Mouse (Mus musculus): ENCODE results near the gene Wwp2. TPM values are rescaled to one million over a fixed set of nuclear protein-coding genes. Genes with fewer than 3 reads are reported as not detected.

Wwp2 gene
- polyA plus RNA-seq, 1 experiment from 2014 or later: 49.3 TPM

DNA sequence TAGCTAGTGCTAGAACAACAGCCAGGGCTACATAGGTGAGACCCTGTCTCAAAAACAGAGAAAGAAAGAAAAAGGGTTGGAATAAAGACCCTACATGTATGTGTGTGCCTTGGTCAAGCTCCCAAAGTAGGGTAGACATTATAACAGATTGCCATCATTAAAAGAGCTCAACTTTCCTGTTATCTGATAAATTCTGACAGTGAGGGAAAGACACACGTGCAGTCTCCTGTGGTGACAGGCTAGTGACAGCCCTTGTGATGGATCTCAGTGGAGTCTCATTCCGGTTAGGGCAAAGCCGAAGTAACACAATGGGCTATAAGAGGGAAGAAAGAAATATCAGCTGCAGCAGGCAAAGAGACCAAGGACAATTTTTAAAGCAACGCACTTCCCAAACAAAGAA, 32.1 kb upstream of the Wwp2 start:
- peaks cover 22% of the 10 kb centered on the region for H3K4me1 ChIP-seq (replicated peaks)
- H3K4me2 ChIP-seq: no peak overlapping the region
- ATAC-seq (ENCODE audit: low FRiP score): no peak
- H3K9ac ChIP-seq: no peak overlapping the region
- H3K9me3 ChIP-seq: no peaks in the 10 kb centered on the region
- 75% methylated on average over 4 of the region's 4 CpGs for WGBS
- H3K27ac ChIP-seq: no peak overlapping the region
- no peak overlapping the region for H3K4me3 ChIP-seq
- no peaks in the 10 kb centered on the region for H3K27me3 ChIP-seq
- peaks cover 11% of the 10 kb centered on the region for H3K36me3 ChIP-seq

DNA sequence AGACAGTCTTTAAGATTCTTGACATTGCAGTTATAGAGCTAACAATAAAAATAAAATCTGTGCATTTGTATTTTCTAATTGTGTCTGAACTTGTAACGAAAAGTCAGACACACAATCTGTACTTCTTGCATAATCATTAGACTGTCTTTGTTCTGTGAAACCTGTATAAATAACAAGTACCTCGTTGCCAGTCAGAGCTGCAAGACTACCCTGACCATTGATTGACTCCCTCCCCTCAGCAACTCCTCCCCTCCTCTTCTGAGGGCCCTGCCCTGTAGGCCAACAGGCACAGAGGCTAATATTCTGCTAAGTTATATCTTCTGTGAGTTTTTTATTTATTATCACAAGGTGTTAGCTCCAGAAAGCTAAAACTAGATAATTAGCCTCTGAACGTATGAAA, 30.2 kb upstream of the Wwp2 start:
- H3K4me3 ChIP-seq: no peak overlapping the region
- no peak for ATAC-seq (ENCODE audit: low FRiP score)
- H3K9me3 ChIP-seq: no peaks in the 10 kb centered on the region
- H3K9ac ChIP-seq: no peak overlapping the region
- no peaks in the 10 kb centered on the region for H3K27me3 ChIP-seq
- no peak overlapping the region for H3K27ac ChIP-seq
- H3K4me2 ChIP-seq: no peak overlapping the region
- peaks cover 22% of the 10 kb centered on the region for H3K4me1 ChIP-seq (replicated peaks)
- WGBS: 74% methylated on average over 3 of the region's 3 CpGs
- H3K36me3 ChIP-seq: peaks cover 30% of the 10 kb centered on the region

DNA sequence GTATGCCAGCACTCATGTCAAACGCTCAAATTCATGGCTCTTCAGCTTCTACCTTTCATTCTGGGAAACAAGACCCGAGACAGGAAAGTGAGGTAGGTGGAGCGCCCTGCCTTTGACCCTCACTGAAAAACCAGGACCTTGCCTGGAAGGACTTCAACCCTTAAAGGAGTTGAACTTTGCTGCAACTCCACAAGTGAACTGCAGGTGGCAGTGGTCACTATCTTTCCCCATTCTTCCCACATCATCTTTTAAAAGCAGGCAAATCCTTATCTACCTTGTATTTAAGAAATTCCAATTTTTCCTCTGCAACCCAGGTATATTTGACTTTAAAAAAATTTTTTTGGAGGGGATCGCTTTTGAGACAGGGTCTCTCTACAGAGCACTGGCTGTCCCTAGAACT, 24.8 kb upstream of the Wwp2 start:
- Histone ChIP-seq H3K4me1 (replicated peaks) (0 out of 2 replicates have a peak, but pooled peaks cover 7% of the 10 kb centered on the region), H3K4me2 (no peak overlapping the region), H3K27ac (no peak overlapping the region), H3K9ac (no peak overlapping the region), H3K4me3 (no peak overlapping the region), H3K27me3 (no peaks in the 10 kb centered on the region), H3K36me3 (peaks cover 83% of the 10 kb centered on the region), H3K9me3 (no peaks in the 10 kb centered on the region)
- WGBS: 72% methylated on average over 4 of the region's 4 CpGs
- ATAC-seq (ENCODE audit: low FRiP score): no peak

DNA sequence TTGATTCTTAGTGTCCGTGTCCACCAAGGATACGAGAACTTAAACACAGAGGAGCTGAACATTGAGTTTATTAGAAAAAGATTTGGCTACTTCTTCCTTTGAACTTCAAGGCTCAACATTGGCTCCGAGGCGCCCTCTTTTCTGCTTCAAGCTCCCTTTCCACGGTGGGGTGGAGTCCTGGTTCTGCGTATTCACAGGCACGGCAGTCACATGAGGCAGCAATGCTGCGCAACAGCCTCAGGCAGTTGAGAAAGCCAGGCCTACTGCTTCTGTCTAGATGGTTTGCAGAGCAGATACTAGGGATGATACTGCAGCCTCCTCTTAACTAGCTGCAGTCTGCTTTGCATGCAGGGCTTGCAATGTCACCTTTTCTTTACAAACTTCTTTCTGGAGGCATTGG, 23.6 kb upstream of the Wwp2 start:
- Histone ChIP-seq H3K9me3 (no peaks in the 10 kb centered on the region), H3K4me3 (no peak overlapping the region), H3K27me3 (no peaks in the 10 kb centered on the region), H3K4me1 (replicated peaks) (no peaks in the 10 kb centered on the region), H3K27ac (no peak overlapping the region), H3K9ac (no peak overlapping the region), H3K4me2 (no peak overlapping the region), H3K36me3 (peaks cover 86% of the 10 kb centered on the region)
- no peak for ATAC-seq (ENCODE audit: low FRiP score)
- WGBS: 95% methylated on average over 8 of the region's 8 CpGs

DNA sequence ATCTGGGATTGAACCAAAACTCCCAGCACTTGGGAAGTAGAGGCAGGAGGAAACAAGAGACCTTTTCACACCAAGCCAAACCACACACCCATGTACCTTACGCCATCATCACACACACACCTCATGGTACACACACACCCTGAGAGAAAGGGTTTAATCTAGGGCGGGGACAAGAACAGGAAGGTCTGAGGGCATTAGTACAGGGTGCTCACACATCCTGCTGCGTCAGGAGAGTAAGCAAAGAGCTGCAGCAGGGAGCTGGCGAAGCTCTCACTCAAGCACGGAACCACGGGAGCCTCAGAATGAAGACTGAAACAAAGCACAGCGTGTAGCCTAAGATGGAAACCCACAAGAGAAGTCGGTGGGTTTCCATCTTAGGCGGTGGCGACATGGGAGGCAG, 22.3 kb upstream of the Wwp2 start:
- Histone ChIP-seq H3K27ac (no peak overlapping the region), H3K4me1 (replicated peaks) (no peaks in the 10 kb centered on the region), H3K9ac (no peak overlapping the region), H3K4me3 (no peak overlapping the region), H3K27me3 (no peaks in the 10 kb centered on the region), H3K4me2 (no peak overlapping the region), H3K36me3 (peaks cover 98% of the 10 kb centered on the region), H3K9me3 (no peaks in the 10 kb centered on the region)
- ATAC-seq (ENCODE audit: low FRiP score): no peak
- WGBS: 89% methylated on average over 10 of the region's 10 CpGs

DNA sequence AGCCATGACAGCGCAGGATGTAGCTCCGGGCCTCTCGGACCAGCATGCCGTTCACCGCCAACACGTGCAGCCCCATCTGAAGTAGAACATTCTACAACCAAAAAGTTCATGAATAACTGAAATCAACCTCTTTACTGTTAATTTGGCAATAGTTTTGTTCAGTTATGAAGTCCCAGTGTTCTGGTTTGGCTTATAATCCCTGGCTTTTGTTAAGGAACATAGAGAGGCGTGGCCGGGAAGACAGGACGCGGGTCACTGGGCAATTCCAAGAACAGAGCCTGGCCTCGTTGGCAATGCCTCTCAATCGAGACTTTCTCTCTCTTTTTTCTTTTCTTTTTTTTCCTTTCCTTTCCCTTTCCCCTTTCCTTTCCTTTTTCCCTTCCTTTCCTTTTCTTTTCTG, 19.2 kb upstream of the Wwp2 start:
- no peak overlapping the region for H3K27ac ChIP-seq
- peaks cover 8% of the 10 kb centered on the region for H3K4me1 ChIP-seq (replicated peaks)
- H3K36me3 ChIP-seq: peaks cover 96% of the 10 kb centered on the region
- 85% methylated on average over 12 of the region's 12 CpGs for WGBS
- ATAC-seq (ENCODE audit: low FRiP score): no peak
- H3K4me2 ChIP-seq: no peak overlapping the region
- no peaks in the 10 kb centered on the region for H3K9me3 ChIP-seq
- H3K27me3 ChIP-seq: no peaks in the 10 kb centered on the region
- H3K9ac ChIP-seq: no peak overlapping the region
- no peak overlapping the region for H3K4me3 ChIP-seq

DNA sequence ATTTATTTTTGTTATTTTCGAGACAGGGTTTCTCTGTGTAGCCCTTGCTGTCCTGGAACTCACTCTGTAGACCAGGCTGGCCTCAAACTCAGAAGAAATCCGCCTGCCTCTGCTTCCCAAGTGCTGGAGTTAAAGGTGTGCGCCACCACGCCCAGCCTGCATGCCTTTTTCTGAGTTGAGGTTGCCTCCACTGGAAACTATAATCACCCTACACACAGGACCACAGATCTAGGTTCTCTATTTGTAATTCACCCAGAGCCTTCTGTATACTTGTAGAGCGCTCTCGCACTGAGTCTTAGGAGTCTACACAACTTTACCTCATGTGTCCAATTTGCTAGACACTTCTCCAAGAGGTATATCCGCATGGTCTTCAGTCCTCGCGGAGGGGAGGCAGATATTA, 12.0 kb upstream of the Wwp2 start:
- peaks cover 31% of the 10 kb centered on the region for H3K4me1 ChIP-seq (replicated peaks)
- peak overlapping the region; percentile 92 for H3K4me2 ChIP-seq
- H3K27me3 ChIP-seq: 0 out of 2 replicates have a peak, but pooled peaks cover 7% of the 10 kb centered on the region
- H3K36me3 ChIP-seq: peaks cover 33% of the 10 kb centered on the region
- peak overlapping the region; percentile 93 for H3K9ac ChIP-seq
- 33% methylated on average over 9 of the region's 9 CpGs for WGBS
- ATAC-seq (ENCODE audit: low FRiP score): no peak
- peak overlapping the region; percentile 79 for H3K27ac ChIP-seq
- H3K4me3 ChIP-seq: peak overlapping the region; percentile 91
- no peaks in the 10 kb centered on the region for H3K9me3 ChIP-seq

DNA sequence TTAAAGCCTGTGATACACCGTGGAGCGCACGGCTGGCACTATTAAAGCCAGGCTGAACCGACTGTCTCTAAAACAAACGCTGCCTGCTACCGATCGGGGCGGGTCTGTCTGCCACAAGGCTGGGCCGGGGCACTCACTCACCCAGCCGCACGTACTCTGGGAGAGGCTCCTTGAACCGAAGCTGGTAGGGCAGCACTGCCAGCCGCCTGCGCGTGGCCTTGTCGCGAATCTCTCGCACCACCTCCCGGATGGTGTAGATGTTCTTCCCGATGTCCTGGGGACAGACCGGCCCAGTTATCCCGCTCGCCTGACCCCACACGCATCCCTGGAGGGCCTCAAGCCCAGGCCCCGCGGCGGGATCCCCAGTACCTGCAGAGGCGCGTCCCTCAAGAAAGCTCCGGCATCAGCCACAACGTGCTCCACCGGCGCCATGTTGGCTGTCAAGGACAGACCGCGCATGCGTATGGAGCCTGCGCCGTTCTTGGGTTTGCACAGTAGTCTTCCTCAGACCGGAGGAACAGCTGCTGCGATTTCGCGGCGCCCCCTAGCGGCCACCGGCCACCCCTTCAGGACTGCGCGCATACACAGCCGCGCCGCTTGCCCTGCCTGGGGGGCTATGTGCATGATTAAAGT, 11.5 kb upstream of the Wwp2 start, which contains the start of gene Nob1:
TSS of gene Nob1 (minus strand) at position 455 of the 633 bp plus-strand sequence.
- WGBS: under 1% methylated on average over 50 of the region's 50 CpGs
- H3K9ac ChIP-seq: peak within 1 kb of the TSS; percentile 93
- H3K9me3 ChIP-seq: no peaks in the 10 kb centered on the region
- peaks cover 31% of the 10 kb centered on the region for H3K4me1 ChIP-seq (replicated peaks)
- ATAC-seq (ENCODE audit: low FRiP score): peak; percentile 99
- peaks cover 27% of the 10 kb centered on the region for H3K36me3 ChIP-seq
- peak within 1 kb of the TSS; percentile 79 for H3K27ac ChIP-seq
- peak within 1 kb of the TSS; percentile 91 for H3K4me3 ChIP-seq
- peak within 1 kb of the TSS; percentile 92 for H3K4me2 ChIP-seq
- H3K27me3 ChIP-seq: 0 out of 2 replicates have a peak, but pooled peaks cover 7% of the 10 kb centered on the region

DNA sequence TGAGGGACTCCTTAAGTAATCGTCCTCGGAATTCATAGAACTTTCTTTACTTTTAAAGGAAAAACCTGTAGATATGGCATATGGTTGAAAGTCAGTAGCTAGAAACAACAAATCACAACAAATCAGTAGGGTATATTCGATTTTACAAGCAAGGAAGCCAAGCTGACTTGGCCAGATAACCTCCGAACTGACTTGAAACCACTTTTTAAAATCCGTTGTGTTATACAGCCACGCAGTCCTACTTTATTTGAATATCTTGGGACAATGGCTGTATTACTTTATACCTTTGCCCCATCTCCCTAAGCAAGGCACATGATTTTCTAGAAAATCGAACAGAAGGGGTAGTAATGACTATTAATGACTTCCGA, 11.0 kb upstream of the Wwp2 start:
- peak overlapping the region; percentile 91 for H3K4me3 ChIP-seq
- H3K4me1 ChIP-seq (replicated peaks): peaks cover 31% of the 10 kb centered on the region
- no peak overlapping the region for H3K27ac ChIP-seq
- H3K4me2 ChIP-seq: no peak overlapping the region
- H3K36me3 ChIP-seq: peaks cover 22% of the 10 kb centered on the region
- 53% methylated on average over 8 of the region's 8 CpGs for WGBS
- H3K9me3 ChIP-seq: no peaks in the 10 kb centered on the region
- no peak overlapping the region for H3K9ac ChIP-seq
- ATAC-seq (ENCODE audit: low FRiP score): no peak; the same call in 1 of the 2 replicates
- H3K27me3 ChIP-seq: 0 out of 2 replicates have a peak, but pooled peaks cover 7% of the 10 kb centered on the region

DNA sequence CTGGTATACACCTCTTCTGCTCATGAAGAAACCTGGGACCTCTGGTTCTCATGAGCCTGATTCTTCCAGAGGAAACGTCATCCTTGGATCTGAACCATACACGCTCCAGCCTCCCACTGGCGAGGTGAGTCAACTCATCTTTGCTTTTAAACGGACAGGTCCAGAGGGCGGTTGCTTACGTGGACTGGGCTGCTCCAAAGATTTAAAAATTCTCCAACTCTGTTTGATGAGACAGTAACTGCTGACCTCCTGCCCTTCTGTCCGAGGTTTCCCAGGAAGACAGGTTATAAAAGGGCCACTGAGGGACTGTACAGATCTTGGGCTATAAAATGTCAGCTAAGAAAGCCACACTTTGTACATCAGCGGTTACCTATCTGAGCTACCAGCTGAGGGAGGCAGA, 5.3 kb upstream of the Wwp2 start:
- Histone ChIP-seq H3K27me3 (0 out of 2 replicates have a peak, but pooled peaks cover 10% of the 10 kb centered on the region), H3K36me3 (no peaks in the 10 kb centered on the region), H3K4me2 (no peak overlapping the region), H3K27ac (no peak overlapping the region), H3K4me1 (replicated peaks) (peaks cover 4% of the 10 kb centered on the region; the same call in 1 of the 2 replicates), H3K4me3 (no peak overlapping the region), H3K9me3 (no peaks in the 10 kb centered on the region), H3K9ac (no peak overlapping the region)
- 85% methylated on average over 8 of the region's 8 CpGs for WGBS
- no peak for ATAC-seq (ENCODE audit: low FRiP score)

DNA sequence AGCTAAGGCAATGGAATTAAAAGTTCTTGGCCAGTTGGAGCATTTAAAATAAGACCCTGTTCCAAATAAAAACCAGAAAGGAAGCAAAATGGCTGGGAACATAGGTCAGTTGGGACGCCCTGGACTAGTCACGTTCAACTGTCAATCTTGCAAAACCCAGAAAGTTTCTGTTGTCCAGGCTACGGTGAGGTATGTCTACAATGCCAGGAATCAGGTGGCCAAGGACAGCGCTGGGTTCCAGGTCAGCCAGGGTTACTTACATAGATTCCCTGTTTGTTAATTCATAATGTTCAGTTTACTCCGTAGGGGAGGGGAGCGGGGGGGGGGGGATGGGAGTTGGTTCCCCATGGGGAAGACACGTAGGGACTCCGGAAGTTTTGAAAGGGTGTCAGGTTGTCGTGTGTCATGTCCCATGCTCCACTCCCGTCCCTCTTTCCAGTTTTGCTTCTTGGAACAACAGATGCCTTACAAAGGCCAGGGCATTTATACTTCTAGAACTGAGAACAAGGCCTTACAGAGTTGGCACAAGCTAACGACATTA, 674 bp upstream of the Wwp2 start:
- Histone ChIP-seq H3K9me3 (no peaks in the 10 kb centered on the region), H3K4me2 (peak overlapping the region; percentile 70), H3K9ac (peak overlapping the region; percentile 92), H3K27ac (no peak overlapping the region), H3K27me3 (0 out of 2 replicates have a peak, but pooled peaks cover 3% of the 10 kb centered on the region), H3K4me1 (replicated peaks) (peaks cover 17% of the 10 kb centered on the region), H3K36me3 (no peaks in the 10 kb centered on the region), H3K4me3 (peak overlapping the region; percentile 86)
- ATAC-seq (ENCODE audit: low FRiP score): 0 out of 2 replicates have a peak, but pooled peaks have one; percentile 6
- 38% methylated on average over 11 of the region's 11 CpGs for WGBS

DNA sequence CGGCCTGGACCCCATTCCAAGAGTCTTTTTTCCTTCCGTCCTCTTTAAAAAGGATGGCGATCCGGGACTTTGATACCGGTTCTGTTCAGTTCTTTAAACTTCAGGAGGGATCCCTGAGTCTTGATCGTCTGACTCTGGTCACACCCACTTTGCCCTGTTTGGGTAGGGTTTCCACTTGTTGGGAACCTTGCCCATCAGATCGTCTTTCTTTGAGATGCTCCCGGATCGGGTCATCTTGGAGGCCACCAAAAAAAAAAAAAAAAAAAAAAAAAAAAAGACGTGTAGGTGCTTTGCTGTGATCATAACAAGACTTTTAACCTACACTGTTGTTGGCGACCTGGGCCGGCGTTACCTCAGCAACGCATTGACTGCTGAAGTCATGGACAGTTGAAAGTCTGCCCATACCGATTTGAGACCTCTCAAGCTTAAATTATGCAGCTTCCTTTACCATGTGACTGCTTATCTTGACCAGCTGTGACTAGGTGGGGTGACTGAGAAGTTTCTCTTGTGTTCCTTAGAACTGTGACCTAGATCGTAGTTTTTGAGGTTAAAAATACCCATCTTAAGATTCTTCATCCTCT, 766 bp downstream of the Wwp2 start:
- H3K36me3 ChIP-seq: peaks cover 2% of the 10 kb centered on the region; the same call in 1 of the 2 replicates
- peak overlapping the region; percentile 70 for H3K4me2 ChIP-seq

More for the DNA sequence above, 766 bp downstream of the Wwp2 start:
- H3K4me3 ChIP-seq: peak overlapping the region; percentile 86
- peak; percentile 50 for ATAC-seq (ENCODE audit: low FRiP score)
- 10% methylated on average over 16 of the region's 16 CpGs for WGBS
- H3K9me3 ChIP-seq: no peaks in the 10 kb centered on the region
- no peaks in the 10 kb centered on the region for H3K27me3 ChIP-seq
- H3K27ac ChIP-seq: peak overlapping the region; percentile 90
- H3K4me1 ChIP-seq (replicated peaks): peaks cover 17% of the 10 kb centered on the region
- H3K9ac ChIP-seq: peak overlapping the region; percentile 92
